Mouse (Mus musculus) liver, embryonic 14.5 days (tissue): ENCODE measurements around the gene Trp53rka. TPM values are rescaled to one million over a fixed set of nuclear protein-coding genes. Genes with fewer than 3 reads are reported as not detected.

Experiments
- ATAC-seq: fragments of 200-750 bp; cut with Nextera tagmentation; 2 replicates; pipeline ENCODE4 v1.8.0; 2017; ENCODE audit warnings: moderate number of reproducible peaks, mild to moderate bottlenecking, moderate library complexity; ENCODE audit not compliant: insufficient read depth
- DNase-seq, 3 experiments: peaks; one replicate each; pipeline ENCODE4 v3.0.0-alpha.2; 2012 to 2013; ENCODE audit warnings: low read depth in 3 of 3, low spot score in 3 of 3
- H3K27ac ChIP-seq: fragments of 300-500 bp; sonication (generic); 2 replicates; pipeline ENCODE4 v1.5.1; 2014; ENCODE audit warnings: moderate library complexity, mild to moderate bottlenecking, control low read depth, inconsistent platforms
- H3K27me3 ChIP-seq: fragments of 300-500 bp; sonication (generic); 2 replicates; pipeline ENCODE4 v1.6.1; 2014; ENCODE audit warnings: mild to moderate bottlenecking, low read length, moderate library complexity; ENCODE audit not compliant: control insufficient read depth, insufficient read depth
- H3K36me3 ChIP-seq: fragments of 300-500 bp; sonication (generic); replicated peaks from 2 replicates; pipeline ENCODE4 v1.6.1; 2014; ENCODE audit warnings: low read depth; ENCODE audit not compliant: control insufficient read depth, insufficient read depth
- H3K4me1 ChIP-seq, 2 experiments: fragments of 200-500 bp in 1 of 2; fragments of 300-500 bp in 1 of 2; sonication (generic) in 1 of 2; replicated peaks; 2 replicates each; pipeline ENCODE4 v1.6.1; 2012 to 2014; ENCODE audit warnings: antibody characterized with exemption in 1 of 2, inconsistent platforms in 1 of 2, low read length in 1 of 2; ENCODE audit not compliant: control insufficient read depth in 2 of 2, insufficient read depth in 2 of 2
- H3K4me2 ChIP-seq: fragments of 300-500 bp; sonication (generic); 2 replicates; pipeline ENCODE4 v1.6.1; 2014; ENCODE audit warnings: low read depth, mild to moderate bottlenecking, control low read depth, moderate library complexity
- H3K4me3 ChIP-seq, 2 experiments: fragments of 200-500 bp in 1 of 2; fragments of 300-500 bp in 1 of 2; sonication (generic) in 1 of 2; 2 replicates each; pipeline ENCODE4 v1.5.1; 2012 to 2014; ENCODE audit warnings: low read depth in 2 of 2, low read length in 2 of 2, mild to moderate bottlenecking in 2 of 2, control low read depth in 1 of 2, inconsistent platforms in 1 of 2, moderate library complexity in 1 of 2; ENCODE audit not compliant: insufficient read depth in 1 of 2
- H3K9ac ChIP-seq: fragments of 300-500 bp; sonication (generic); replicated peaks from 2 replicates; pipeline ENCODE4 v1.6.1; 2014; ENCODE audit warnings: mild to moderate bottlenecking, control low read depth, moderate library complexity
- H3K9me3 ChIP-seq: fragments of 300-500 bp; sonication (generic); 2 replicates; pipeline ENCODE4 v1.6.1; 2016; ENCODE audit warnings: low read length, mixed read lengths; ENCODE audit not compliant: control insufficient read depth
- CTCF ChIP-seq: IDR thresholded peaks from 2 replicates; pipeline ENCODE4 v1.5.1; 2016; ENCODE audit warnings: antibody characterized with exemption, low read depth, control low read depth
- EP300 ChIP-seq: IDR thresholded peaks from 2 replicates; pipeline ENCODE4 v1.6.1; 2016; ENCODE audit warnings: antibody characterized with exemption, low read depth
- WGBS: fragments of 180-500 bp; shearing (Covaris S2); extraction: QIAGEN DNeasy Blood & Tissue Kit; methylation state at CpG from one replicate; pipeline ENCODE4 v1.1.7; 2014; ENCODE audit not compliant: insufficient replicate concordance; 5-methylcytosine and 5-hydroxymethylcytosine counted together
- polyA plus RNA-seq, 2 experiments: library from polyadenylated mRNA; depleted of rRNA in 1 of 2; stranded (reverse) in 1 of 2; unstranded in 1 of 2; fragments of >200 nt; fragmentation: Nextera tagmentation in 1 of 2; extraction: Ambion mirVana in 1 of 2; gene quantifications; 2 replicates each; pipeline versions ENCODE4 v1.2.1 to v1.2.3; 2012 to 2014

Trp53rka gene
- polyA plus RNA-seq, 2 experiments: 7.4 to 8.8 TPM

- H3K9me3 ChIP-seq: no peaks in the 10 kb centered on the region
- H3K4me3 ChIP-seq: no peak overlapping the region
- H3K9ac ChIP-seq: no peak overlapping the region
- no peaks in the 10 kb centered on the region for H3K27me3 ChIP-seq
- no peaks in the 10 kb centered on the region for H3K36me3 ChIP-seq
- ATAC-seq (no peak), DNase-seq (no peak)
- no peak overlapping the region for H3K4me2 ChIP-seq
- 0 out of 4 replicates have a peak, but pooled peaks cover 0 to 2% of the 10 kb centered on the region in 2 experiments for H3K4me1 ChIP-seq
- no peak for TF ChIP-seq CTCF
- TF ChIP-seq EP300: no peak
- WGBS: 53% methylated on average over 3 of the region's 3 CpGs
- no peak overlapping the region for H3K27ac ChIP-seq
These were observed 7.3 kb downstream of the Trp53rka start for GRCm38 (mm10) chr2:165485826-165486225.

GRCm38 (mm10) chr2:165484152-165484551, 9.0 kb downstream of the Trp53rka start:
- Histone ChIP-seq H3K4me2 (no peak overlapping the region), H3K9me3 (no peaks in the 10 kb centered on the region), H3K27me3 (no peaks in the 10 kb centered on the region), H3K9ac (no peak overlapping the region), H3K4me3 (no peak overlapping the region), H3K27ac (no peak overlapping the region), H3K36me3 (no peaks in the 10 kb centered on the region), H3K4me1 (0 out of 4 replicates have a peak, but pooled peaks cover 0 to 2% of the 10 kb centered on the region in 2 experiments)
- TF ChIP-seq CTCF (no peak), EP300 (no peak)
- DNase-seq (no peak), ATAC-seq (no peak)
- WGBS: 45% methylated on average over 6 of the region's 6 CpGs

GRCm38 (mm10) chr2:165482003-165482402, 11.1 kb downstream of the Trp53rka start:
- TF ChIP-seq CTCF (no peak), EP300 (no peak)
- H3K27ac ChIP-seq: no peak overlapping the region
- no peak overlapping the region for H3K4me3 ChIP-seq
- no peaks in the 10 kb centered on the region for H3K27me3 ChIP-seq
- H3K9me3 ChIP-seq: no peaks in the 10 kb centered on the region
- no peak overlapping the region for H3K9ac ChIP-seq
- H3K36me3 ChIP-seq: no peaks in the 10 kb centered on the region
- 0 out of 4 replicates have a peak, but pooled peaks cover 0 to 2% of the 10 kb centered on the region in 2 experiments for H3K4me1 ChIP-seq
- ATAC-seq (no peak), DNase-seq (no peak)
- WGBS: 54% methylated on average over 8 of the region's 8 CpGs
- H3K4me2 ChIP-seq: no peak overlapping the region

- Histone ChIP-seq H3K36me3 (no peaks in the 10 kb centered on the region), H3K9ac (no peak overlapping the region), H3K27me3 (peaks cover 5% of the 10 kb centered on the region; the same call in 1 of the 2 replicates), H3K4me3 (no peak overlapping the region), H3K9me3 (no peaks in the 10 kb centered on the region), H3K4me2 (no peak overlapping the region), H3K27ac (no peak overlapping the region), H3K4me1 (no peaks in the 10 kb centered on the region)
- WGBS: 47% methylated on average over 5 of the region's 5 CpGs
- no peak for ATAC-seq
- no peak for DNase-seq
- TF ChIP-seq EP300: no peak
These were observed 17.3 kb downstream of the Trp53rka start for GRCm38 (mm10) chr2:165475850-165476249.

GRCm38 (mm10) chr2:165475412-165475811, 17.7 kb downstream of the Trp53rka start:
- WGBS: 60% methylated on average over 7 of the region's 7 CpGs
- ATAC-seq: no peak

More at GRCm38 (mm10) chr2:165475412-165475811, 17.7 kb downstream of the Trp53rka start:
- H3K36me3 ChIP-seq: no peaks in the 10 kb centered on the region
- TF ChIP-seq CTCF (no peak), EP300 (no peak)
- no peaks in the 10 kb centered on the region for H3K4me1 ChIP-seq
- H3K4me3 ChIP-seq: no peak overlapping the region
- H3K27me3 ChIP-seq: peaks cover 5% of the 10 kb centered on the region; the same call in 1 of the 2 replicates
- no peak overlapping the region for H3K4me2 ChIP-seq
- no peak overlapping the region for H3K9ac ChIP-seq
- H3K9me3 ChIP-seq: no peaks in the 10 kb centered on the region
- no peak for DNase-seq
- H3K27ac ChIP-seq: no peak overlapping the region
